Mouse (Mus musculus) ES-E14 (cell line): ENCODE results near the gene Ly86. TPM values are rescaled to one million over a fixed set of nuclear protein-coding genes. Genes with fewer than 3 reads are reported as not detected.

ENCODE experiments used
- DNase-seq: peaks from one replicate; pipeline ENCODE4 v3.0.0-alpha.2; 2013; ENCODE audit warnings: low read depth, low spot score
- H3K27ac ChIP-seq: 2 replicates; pipeline ENCODE4 v1.5.1; 2012; ENCODE audit warnings: low read depth, mild to moderate bottlenecking, low read length, moderate library complexity, mixed read lengths; ENCODE audit not compliant: poor library complexity, insufficient read depth, severe bottlenecking
- H3K36me3 ChIP-seq: 2 replicates; pipeline ENCODE4 v1.6.1; 2012; ENCODE audit warnings: mild to moderate bottlenecking, low read length, moderate library complexity, mixed read lengths; ENCODE audit not compliant: control insufficient read depth, poor library complexity, insufficient read depth, severe bottlenecking
- H3K4me1 ChIP-seq, 2 experiments: fragments of 150-350 bp in 1 of 2; sonication (generic) in 1 of 2; 2 replicates each; pipeline ENCODE4 v1.6.1; 2012; ENCODE audit warnings: low read length in 2 of 2, mild to moderate bottlenecking in 1 of 2, mixed read lengths in 1 of 2; ENCODE audit not compliant: control insufficient read depth in 2 of 2, insufficient read depth in 2 of 2, poor library complexity in 1 of 2
- H3K4me3 ChIP-seq, 2 experiments: fragments of 150-350 bp in 1 of 2; sonication (generic) in 1 of 2; 2 replicates each; pipeline ENCODE4 v1.5.1; 2012; ENCODE audit warnings: low read length in 2 of 2, low read depth in 1 of 2, mild to moderate bottlenecking in 1 of 2, mixed read lengths in 1 of 2; ENCODE audit not compliant: insufficient read depth in 1 of 2, poor library complexity in 1 of 2, severe bottlenecking in 1 of 2
- H3K9ac ChIP-seq: 2 replicates; pipeline ENCODE4 v1.6.1; 2012; ENCODE audit warnings: low read depth, mild to moderate bottlenecking, low read length, mixed read lengths; ENCODE audit not compliant: poor library complexity, insufficient read depth, severe bottlenecking
- H3K9me3 ChIP-seq: fragments of 150-350 bp; sonication (generic); 2 replicates; pipeline ENCODE4 v1.6.1; 2012; ENCODE audit warnings: low read depth, mild to moderate bottlenecking, low read length; ENCODE audit not compliant: control insufficient read depth, insufficient read depth
- CHD2 ChIP-seq: IDR thresholded peaks from 2 replicates; pipeline ENCODE4 v1.6.1; 2014; ENCODE audit warnings: mild to moderate bottlenecking, low read depth, low read length, inconsistent platforms
- HCFC1 ChIP-seq: IDR thresholded peaks from 2 replicates; pipeline ENCODE4 v1.6.1; 2012; ENCODE audit warnings: low read length, inconsistent platforms, borderline replicate concordance; ENCODE audit not compliant: insufficient read depth
- MAFK ChIP-seq: IDR thresholded peaks from 2 replicates; pipeline ENCODE4 v1.6.1; 2014; ENCODE audit warnings: mild to moderate bottlenecking, low read depth, low read length, inconsistent platforms; ENCODE audit not compliant: insufficient read depth
- ZC3H11A ChIP-seq: IDR thresholded peaks from 2 replicates; pipeline ENCODE4 v1.6.1; 2012; ENCODE audit warnings: low read depth, mild to moderate bottlenecking, inconsistent platforms, low read length, borderline replicate concordance
- ZNF384 ChIP-seq: IDR thresholded peaks from 2 replicates; pipeline ENCODE4 v1.6.1; 2012; ENCODE audit warnings: low read depth, low read length, inconsistent platforms
- in situ Hi-C, 2 experiments: fragments of 600-800 bp; cut with MboI; formaldehyde crosslinking; loops; one replicate each; pipeline ENCODE4 v1.15.1; 2025; ENCODE audit warnings: low sequenced_read_pairs in 2 of 2, inconsistent platforms in 1 of 2; ENCODE audit not compliant: unreplicated experiment in 2 of 2
- total RNA-seq: library from RNA; depleted of rRNA; stranded (reverse); fragments of 300-350 nt; gene quantifications from 2 replicates; pipeline ENCODE4 v1.2.3, GENCODE M21; 2012

Gene Ly86
- total RNA-seq, 1 experiment = 0.94 TPM

DNA sequence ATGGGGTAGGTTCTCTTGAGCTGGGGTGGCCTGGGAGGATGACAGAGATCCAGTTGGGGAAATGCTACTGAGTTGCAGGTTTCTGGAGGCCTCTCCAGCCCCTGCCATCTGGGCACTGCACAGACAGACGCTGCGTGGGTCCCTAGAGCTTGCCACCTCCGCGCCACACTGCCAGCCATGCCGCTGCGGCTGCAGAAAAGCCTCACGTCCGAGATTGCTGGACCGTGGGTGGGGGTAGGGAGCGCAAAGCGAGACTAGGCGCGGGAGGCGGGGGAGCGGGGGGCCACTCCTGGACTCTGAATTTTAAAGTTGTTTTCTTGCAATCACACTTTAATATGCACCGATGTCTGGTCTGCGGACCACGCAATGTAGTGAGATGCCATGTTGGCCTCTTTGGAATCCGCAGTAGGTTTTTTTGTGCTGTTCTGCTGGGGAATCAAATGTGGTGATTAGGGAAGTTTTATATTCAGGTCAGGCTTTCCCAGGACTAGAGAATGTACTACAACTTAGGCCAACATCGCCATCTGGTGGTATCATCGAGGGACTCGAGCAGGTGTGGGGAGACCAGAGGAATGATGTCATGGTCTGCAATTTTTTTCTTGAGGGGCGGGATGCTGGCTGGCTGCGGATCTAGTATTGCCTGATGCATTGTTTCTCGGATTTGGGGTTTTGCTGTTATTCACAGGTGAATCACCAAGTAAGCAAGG, 32.6 kb upstream of the Ly86 start:
- Histone ChIP-seq H3K4me1 (peaks cover 2 to 4% of the 10 kb centered on the region in 2 experiments; a peak in 1 of 4 replicates), H3K9me3 (no peaks in the 10 kb centered on the region), H3K27ac (no peak overlapping the region), H3K9ac (0 out of 2 replicates have a peak overlapping the region, but pooled peaks have one; percentile 31), H3K36me3 (no peaks in the 10 kb centered on the region), H3K4me3 (peak overlapping the region; percentile 50 to 60; a peak in 3 of 4 replicates)
- in situ Hi-C loops = loop anchor here in 1 of 2 experiments (25.0 kb wide), 2 partner anchors 1025 to 1325 kb away; no protein-coding TSS in a partner anchor
- peak; percentile 91 for DNase-seq
- TF ChIP-seq ZC3H11A (peak; percentile 97), ZNF384 (peak; percentile 95), HCFC1 (no peak), MAFK (no peak), CHD2 (no peak)

DNA sequence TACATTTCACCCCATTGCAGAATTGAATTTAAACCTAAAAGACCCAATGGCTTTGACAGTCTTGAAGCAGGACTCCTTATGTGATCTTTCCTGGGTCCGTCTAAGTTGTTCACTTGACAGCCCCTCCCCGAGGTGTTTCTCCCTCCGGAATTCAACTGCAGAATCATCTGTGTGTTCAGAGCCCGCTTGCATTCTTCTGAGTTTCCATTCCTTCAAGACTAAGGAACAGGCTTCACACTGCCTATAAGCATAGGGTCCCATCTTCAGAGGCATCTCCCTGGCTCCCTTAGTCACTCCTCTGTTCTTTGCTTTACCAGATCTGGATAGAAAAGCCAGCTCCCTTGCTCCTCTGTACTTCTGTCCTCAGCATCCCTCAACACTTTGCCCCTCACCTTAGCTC, 32.1 kb upstream of the Ly86 start:
- TF ChIP-seq ZNF384 (no peak), CHD2 (no peak), MAFK (no peak), HCFC1 (no peak), ZC3H11A (no peak)
- Histone ChIP-seq H3K9me3 (no peaks in the 10 kb centered on the region), H3K36me3 (no peaks in the 10 kb centered on the region), H3K4me3 (no peak overlapping the region), H3K9ac (no peak overlapping the region), H3K27ac (no peak overlapping the region), H3K4me1 (peaks cover 2 to 4% of the 10 kb centered on the region in 2 experiments; a peak in 1 of 4 replicates)
- in situ Hi-C loops = loop anchor here in 1 of 2 experiments (25.0 kb wide), 2 partner anchors 1026 to 1326 kb away; no protein-coding TSS in a partner anchor
- DNase-seq = no peak

DNA sequence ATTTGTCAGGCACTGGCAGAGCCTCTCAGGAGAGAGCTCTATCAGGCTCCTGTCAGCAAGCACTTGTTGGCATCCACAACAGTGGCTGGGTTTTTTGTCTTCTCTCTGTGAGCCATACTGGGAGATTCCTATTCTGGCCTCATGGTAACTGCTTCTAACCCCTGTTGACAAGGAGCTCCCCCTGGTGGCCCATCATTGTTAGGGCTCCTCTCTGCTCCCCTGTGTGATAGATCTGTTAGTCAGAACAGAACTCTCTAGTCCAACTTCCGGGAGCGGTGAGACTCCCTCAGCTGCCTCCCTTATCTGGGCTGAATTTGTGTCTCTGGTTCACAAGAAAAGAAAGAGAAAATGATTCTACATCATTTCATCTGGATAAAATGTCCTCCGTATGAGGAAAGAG, 19.5 kb upstream of the Ly86 start:
- no peaks in the 10 kb centered on the region; a peak in 1 of 4 replicates for H3K4me1 ChIP-seq
- in situ Hi-C loops = no loop called here
- no peaks in the 10 kb centered on the region for H3K9me3 ChIP-seq
- H3K9ac ChIP-seq = no peak overlapping the region
- H3K27ac ChIP-seq = no peak overlapping the region
- TF ChIP-seq ZC3H11A (peak; percentile 25; the same call in 1 of the 2 replicates), MAFK (no peak)
- H3K4me3 ChIP-seq = no peak overlapping the region
- no peaks in the 10 kb centered on the region for H3K36me3 ChIP-seq
- peak; percentile 74 for DNase-seq

DNA sequence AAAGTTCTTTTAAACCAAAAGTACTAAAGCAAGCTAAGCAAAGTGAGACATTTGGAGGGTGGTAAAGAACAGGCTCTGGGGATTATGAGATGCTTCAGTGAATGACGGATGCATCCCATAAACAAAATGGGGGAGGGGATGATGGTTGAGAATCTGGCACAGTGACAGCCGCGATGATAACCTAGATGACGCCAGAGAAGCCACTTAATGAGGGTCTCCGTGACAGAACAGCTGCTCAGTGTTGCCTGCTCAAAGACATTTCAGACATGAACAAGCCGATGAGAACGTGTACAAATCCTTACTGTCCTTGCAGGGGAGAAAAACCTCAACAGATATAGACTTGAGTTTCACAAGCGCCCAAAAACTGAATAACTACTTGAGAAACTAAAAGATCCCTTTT, 15.3 kb upstream of the Ly86 start:
- no peak for DNase-seq
- H3K4me3 ChIP-seq = no peak overlapping the region
- H3K4me1 ChIP-seq = no peaks in the 10 kb centered on the region; a peak in 1 of 4 replicates
- in situ Hi-C loops = no loop called here
- H3K27ac ChIP-seq = no peak overlapping the region
- no peak overlapping the region for H3K9ac ChIP-seq
- TF ChIP-seq ZC3H11A (no peak), MAFK (no peak), CHD2 (no peak), HCFC1 (no peak), ZNF384 (no peak)
- H3K9me3 ChIP-seq = no peaks in the 10 kb centered on the region
- no peaks in the 10 kb centered on the region for H3K36me3 ChIP-seq
